Mouse (Mus musculus): ENCODE data around the gene Twf1.

The Twf1 gene

GRCm38 (mm10) chr15:94571501-94571900, 18.2 kb downstream of the Twf1 start:
- no peak for DNase-seq

DNA sequence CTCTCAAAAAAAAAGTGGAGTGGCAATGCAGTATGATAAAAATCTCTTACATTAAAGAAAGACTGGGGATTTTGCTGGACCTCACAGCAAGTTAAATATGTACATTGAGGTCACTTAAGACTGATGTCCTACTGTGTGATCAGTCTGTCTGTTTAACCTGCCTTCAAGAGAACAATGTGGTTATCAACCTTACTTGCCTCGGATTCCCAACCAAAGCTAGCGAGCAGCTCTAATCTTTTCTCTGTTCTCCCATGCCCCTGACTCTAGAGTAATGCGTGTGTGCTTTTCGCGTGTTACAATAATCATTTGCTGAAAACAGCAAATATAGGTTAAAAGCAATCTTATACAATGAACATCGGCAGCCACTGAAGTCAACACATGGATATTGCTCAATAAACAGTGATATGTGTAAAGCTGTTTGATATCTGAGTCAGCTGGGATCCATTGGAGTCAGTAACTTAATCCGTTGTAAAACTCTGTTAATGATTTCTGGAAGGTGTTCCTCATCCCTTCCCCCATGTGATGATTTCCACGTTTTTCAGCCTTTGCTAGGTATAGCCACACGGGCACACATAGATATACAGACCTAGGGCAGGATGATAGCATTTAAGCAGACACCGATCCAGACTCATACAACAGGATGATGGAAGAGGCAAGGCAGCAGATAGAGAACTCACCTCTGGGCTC, 21.1 kb downstream of the Twf1 start:
- no peak for DNase-seq

DNA sequence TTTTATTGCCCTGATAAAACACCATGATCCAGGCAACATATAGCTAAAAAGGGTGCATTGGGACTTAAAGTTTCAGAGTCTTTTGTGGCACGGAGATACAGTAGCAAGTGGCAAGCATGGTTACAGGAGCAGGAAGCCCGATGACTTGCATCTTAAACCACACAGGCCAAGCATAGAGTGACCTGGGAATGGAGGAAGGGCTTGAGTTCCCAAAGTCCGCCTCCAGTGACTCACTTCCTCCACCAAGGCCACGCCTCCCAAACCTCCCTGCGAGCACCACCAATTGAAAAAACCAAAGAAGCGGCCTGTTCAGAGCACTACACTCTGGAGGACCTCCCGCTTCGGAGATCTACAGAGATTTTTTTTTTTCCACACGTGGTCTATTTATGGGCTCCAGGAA, 23.8 kb downstream of the Twf1 start:
- DNase-seq: no peak

DNA sequence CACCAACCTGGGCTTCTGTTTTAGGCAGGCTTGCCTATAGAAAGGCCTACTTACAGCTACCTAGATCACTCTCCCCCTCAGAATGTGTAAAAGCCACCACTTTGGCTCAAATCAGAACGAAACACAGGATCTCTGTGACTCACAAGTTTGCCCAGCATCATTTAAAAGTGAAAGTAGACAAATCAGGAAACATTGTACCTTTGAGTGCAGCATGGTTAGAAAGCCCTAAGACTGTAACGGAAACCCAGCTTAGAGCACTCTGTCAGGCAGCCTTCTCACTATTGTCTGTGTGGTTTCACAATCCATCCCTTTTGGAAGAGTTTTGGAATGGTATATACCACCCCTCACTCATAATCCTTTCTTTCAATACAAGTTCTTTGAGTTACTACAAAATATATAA, 24.8 kb downstream of the Twf1 start:
- DNase-seq: no peak

DNA sequence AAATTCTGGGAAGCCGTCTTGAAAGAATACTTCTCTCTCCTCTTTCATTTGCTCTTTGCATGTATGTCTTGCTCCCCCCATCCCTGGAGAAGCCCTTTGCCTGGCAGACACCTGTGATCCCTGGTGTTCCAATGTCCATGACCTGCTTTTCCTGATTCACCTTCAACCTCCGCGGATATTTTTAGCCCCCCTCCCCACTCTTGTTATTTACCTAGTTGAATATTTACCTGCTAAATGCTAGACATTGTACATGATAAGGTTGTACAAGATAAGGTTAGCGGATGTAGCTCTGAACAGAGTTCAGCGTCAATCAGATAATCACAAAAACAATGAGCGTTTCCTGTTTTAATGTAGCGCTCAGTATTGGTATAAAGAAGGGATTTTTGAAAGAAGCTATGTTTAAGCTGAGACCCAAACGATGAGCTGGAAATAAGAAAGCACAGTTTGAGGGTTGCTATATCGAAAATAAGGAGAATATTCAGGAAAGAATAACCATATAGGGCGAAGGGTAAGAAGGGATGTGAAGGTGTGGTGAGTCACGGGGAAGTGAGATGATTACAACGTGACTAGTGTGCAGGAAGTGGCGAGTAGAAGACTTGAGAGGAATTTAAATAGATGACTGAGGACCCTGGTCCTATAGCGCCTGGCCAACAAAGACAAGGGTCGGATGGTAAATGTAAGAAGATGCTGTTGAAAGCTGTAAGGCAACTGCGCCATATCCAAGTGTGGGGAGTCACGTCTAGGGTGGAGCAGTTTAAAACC, 30.6 kb downstream of the Twf1 start:
- no peak for DNase-seq

DNA sequence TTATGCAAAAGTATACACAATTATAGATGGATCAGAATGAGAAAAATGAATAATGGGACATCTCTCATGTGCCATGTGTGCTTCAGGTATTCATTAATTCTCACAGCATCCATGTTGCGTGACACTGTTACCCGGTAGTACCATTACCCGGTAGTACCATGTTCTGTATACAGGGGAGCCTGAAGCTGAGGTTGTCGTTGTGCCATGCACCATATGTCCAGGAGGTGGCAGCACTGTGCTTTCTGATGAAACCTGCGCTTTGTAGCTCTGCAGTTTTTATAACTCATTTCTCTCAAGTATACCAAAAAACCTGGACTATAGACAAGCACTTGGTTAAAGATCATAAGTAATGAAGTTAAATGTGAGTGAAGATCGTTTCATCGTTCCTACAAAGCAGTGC, 32.2 kb downstream of the Twf1 start:
- DNase-seq: peak; percentile 96

DNA sequence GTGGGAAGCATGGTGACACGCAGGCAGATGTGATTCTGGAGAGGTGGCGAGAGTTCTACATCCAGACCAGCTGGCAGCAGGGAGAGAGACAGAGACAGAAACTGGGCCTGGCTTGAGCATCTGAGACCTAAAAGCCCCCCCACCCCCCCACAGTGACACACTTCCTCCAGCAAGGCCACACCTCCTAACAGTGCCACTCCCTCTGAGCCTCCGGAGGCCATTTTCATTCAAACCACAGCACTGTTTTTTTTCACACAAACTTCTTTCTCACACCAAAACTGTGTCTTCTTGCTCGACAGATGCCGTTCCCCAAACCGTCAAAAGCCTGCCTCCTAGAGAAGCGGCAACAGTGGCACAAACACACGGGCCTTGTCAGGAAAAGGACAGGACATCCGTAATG, 36.2 kb downstream of the Twf1 start:
- DNase-seq: no peak

DNA sequence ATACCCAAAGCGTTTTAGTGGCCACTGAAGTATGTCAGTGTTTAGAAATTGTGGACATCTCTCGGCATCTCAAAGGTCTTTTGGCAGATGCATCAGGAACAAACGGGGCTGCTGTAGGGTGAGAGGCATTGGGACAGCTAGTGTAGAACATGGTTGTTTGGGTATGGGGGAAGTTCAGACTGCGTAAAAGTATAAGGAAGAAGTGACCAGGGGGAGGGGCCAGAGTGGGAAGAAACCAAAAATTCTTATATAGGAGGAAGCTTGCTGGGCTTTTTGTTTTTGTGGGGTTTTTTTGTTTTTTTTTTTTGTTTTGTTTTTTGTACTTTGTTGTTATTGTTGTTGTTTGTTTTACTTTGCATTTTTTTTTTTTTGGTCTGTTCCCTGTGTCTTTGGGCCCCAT, 44.8 kb downstream of the Twf1 start:
- no peak for DNase-seq

DNA sequence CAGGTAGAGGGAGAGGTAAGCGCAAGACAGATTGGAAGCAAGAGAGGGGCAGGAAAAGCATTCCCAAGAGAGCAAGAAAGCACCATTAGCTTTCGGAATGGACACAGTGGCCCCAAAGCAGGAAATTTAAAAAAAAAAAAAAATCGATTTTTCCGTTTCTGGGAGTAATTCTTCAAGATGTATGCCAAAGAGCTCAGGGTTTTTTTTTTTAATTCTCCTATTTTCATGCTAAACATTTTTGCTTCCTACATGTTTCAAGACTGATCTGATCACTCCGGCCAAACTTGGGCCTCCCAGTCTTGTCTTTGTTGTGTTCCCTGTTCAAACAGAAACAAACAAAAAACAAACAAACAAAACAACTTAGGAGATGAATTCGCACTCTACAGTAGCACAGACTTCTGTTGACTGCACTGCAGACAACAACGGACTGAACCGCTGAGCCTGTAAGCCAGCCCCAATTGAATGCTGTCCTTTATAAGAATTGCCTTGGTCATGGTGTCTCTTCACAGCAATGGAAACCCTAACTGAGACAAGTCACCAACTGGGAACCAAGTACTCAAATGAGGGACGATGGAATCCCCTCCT, 45.5 kb downstream of the Twf1 start:
- DNase-seq: no peak

DNA sequence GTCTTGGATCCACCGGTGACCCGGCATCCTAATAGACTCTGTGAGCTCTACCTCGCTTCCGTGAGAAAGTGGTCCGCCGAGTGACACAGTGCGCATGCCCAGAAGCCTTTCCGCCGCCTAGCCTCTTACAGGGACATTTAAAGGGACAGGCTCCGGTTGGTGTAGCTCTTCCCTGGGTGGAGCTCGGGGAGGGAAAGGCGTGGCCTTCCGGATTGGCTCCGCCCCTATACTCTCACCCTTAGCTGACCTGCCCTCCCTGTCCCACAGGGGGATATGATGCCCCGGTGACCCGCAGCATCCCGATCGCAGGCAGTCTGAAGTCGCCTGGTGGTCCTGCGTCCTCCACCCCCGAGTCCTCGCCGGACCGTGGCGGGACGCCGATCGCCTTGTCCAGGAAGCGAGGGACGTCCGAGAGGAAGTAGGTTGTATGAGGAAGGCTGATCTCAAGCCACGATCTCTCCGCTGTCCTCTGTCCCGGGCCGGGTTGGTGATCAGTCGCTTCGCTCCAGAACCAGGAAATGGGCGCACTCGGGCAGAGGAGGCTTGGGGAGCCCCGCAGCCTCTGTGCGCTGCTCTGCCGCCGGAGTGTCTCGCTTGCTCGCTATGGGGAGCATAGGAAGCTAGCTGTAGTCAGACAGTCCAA, 46.2 kb downstream of the Twf1 start, which contains the start of the genes Pus7l and Irak4:
Gene Pus7l, minus strand, starts transcription at position 139 of the 643 bp plus-strand sequence.
Gene Irak4, plus strand, starts transcription at position 235 of the 643 bp plus-strand sequence.
- DNase-seq: peak; percentile 89

- DNase-seq: no peak
Observed at GRCm38 (mm10) chr15:94542567-94543408, 46.9 kb downstream of the Twf1 start.

- DNase-seq: no peak
Observed at GRCm38 (mm10) chr15:94539296-94539695, 50.4 kb downstream of the Twf1 start.

- DNase-seq: no peak
Observed at GRCm38 (mm10) chr15:94535521-94535920, 54.2 kb downstream of the Twf1 start.

- no peak for DNase-seq
Observed at GRCm38 (mm10) chr15:94532956-94533355, 56.7 kb downstream of the Twf1 start.

DNA sequence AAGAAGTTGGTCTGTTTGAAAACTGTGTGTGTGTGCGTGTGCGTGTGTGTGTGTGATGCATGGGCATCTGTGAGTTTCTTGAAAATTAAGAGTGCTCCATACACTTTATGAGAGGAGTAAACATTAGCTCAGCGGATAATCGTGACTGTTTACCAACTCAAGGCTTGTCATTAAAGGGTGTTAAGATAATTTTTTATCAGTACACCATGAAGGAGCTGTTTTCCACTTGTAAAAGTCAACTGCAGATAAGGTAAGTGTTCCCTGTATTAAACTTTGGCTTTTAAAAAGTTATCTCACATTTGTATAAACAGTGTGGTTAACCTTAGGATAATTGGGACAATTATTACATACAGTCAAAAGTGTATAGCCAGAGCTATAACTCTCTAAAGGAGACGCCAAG, 57.4 kb downstream of the Twf1 start:
- DNase-seq: no peak

GRCm38 (mm10) chr15:94530519-94530918, 59.2 kb downstream of the Twf1 start:
- DNase-seq: no peak

Data from right cerebral cortex, postnatal 4 days (tissue).